Mouse (Mus musculus) large intestine, adult 2 months (tissue): ENCODE measurements around the gene Krtap19-4. TPM values are rescaled to one million over a fixed set of nuclear protein-coding genes. Genes with fewer than 3 reads are reported as not detected.

ENCODE experiments used
- DNase-seq: peaks from one replicate; pipeline ENCODE4 v3.0.0-alpha.2; 2012; ENCODE audit warnings: low read depth, low spot score
- WGBS: fragments of 180-500 bp; shearing (Covaris S2); methylation state at CpG from one replicate; pipeline ENCODE4 v1.1.7; 2018; 5-methylcytosine and 5-hydroxymethylcytosine counted together
- polyA plus RNA-seq: library from polyadenylated mRNA; depleted of rRNA; stranded (reverse); fragments of >200 nt; gene quantifications from 2 replicates; pipeline ENCODE4 v1.2.3, GENCODE M21; 2012; rRNA removed

The Krtap19-4 gene
- polyA plus RNA-seq = not detected in 2 replicates

DNA sequence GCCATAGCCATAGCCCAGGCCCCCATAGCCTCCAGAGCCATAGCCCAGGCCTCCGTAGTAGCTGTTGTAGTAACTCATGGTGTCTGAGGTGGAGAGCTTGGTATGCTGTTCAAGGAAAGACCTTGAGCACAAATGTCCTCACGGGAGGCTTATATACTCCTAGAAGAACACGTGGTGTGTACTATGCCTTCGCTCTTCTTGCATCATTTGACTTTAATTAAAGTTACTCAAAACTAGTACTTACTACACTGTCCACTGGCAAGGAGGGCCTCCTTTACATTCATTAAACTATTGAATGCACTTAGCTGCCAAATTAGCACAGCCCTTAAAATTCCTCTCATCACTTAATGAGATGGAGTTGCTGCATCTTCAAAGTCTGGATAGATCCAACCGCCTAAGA, at the start of gene Krtap19-4:
TSS of gene Krtap19-4 (minus strand) at position 101 of the 400 bp plus-strand sequence.
- 89% methylated on average over 5 of the region's 5 CpGs for WGBS
- DNase-seq = no peak

DNA sequence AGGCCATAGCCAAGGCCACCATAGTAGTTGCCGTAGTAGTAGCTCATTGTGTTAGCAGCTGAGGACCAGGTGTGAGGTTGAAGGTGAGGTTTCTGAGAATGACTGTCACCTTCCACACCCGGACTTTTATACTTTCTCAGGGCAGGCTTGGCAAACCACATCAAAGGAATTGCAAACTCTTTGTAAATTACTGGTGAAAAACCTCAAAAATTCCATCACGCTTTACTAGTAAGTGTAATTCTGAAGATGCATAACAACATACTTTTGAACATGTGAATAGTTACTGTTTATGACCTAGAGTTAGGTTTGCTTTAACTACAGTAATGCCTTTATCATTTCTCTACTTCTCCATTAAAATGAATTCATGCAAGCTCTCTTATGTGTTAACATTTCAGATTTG, 47.3 kb upstream of the Krtap19-4 start, which contains the start of gene Krtap19-9b:
TSS of gene Krtap19-9b (minus strand) at position 101 of the 400 bp plus-strand sequence.
- 65% methylated on average over 3 of the region's 3 CpGs for WGBS
- DNase-seq = no peak

DNA sequence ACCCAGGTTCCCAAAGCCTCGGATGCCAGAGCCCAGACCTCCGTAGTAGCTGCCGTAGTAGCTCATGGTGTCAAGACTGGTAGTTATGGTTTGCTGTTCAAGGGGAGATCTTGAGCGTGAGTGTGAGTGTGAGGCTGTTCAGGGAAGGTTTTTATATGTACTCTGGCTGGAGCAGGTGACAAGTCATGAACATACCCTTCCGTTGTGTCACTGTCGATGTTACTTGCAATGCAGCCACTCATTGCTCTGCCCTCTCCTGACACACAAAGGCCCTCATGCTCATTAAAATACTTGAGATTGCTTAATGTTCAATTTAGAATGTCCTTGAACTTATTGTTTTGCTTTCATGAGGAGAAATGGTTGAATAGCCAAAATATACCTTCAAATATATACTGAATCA, 11.5 kb upstream of the Krtap19-4 start, which contains the start of gene Krtap19-5:
TSS of gene Krtap19-5 (minus strand) at position 101 of the 400 bp plus-strand sequence.
- DNase-seq = no peak
- 88% methylated on average over 6 of the region's 6 CpGs for WGBS

DNA sequence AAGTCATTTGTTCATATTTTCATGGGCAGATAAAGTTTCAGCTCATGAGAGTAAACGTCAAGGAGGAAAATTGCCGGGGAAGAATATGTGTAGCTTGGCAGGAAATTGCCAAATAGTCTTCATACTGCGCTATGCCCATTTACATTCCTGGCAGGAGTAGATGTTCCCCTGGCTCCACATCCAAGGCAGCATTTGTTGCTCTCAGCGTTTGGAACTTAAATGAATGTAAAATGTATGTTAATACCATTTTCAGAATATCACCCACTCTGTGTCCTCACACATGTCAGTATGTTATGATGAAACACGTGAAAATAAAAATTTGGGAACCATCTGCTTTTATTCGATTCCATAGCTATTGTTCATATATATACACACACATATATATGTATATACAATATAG, 2.0 kb upstream of the Krtap19-4 start:
- WGBS = 76% methylated on average over 6 of the region's 6 CpGs
- DNase-seq = no peak

DNA sequence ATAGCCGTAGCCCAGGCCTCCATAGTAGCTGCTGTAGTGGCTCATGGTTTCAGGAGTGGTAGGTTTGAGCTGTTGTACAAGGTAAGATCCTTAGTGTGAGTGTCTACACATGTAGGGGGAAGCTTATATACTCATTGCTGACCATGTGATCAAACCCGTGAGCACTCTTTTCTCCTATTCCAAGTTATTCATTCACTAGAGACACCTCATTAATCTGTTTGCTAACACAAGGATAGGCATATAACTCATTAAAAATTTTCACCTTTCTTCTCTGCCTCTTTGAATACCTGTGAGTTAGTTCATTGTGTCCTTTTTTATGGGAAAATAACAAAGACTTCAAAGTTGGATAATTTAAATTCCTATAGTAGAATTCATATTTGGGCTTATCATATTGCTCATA, 7.0 kb downstream of the Krtap19-4 start, which contains the start of gene Krtap19-3:
TSS of gene Krtap19-3 (minus strand) at position 101 of the 400 bp plus-strand sequence.
- DNase-seq = no peak
- 66% methylated on average over 2 of the region's 2 CpGs for WGBS

DNA sequence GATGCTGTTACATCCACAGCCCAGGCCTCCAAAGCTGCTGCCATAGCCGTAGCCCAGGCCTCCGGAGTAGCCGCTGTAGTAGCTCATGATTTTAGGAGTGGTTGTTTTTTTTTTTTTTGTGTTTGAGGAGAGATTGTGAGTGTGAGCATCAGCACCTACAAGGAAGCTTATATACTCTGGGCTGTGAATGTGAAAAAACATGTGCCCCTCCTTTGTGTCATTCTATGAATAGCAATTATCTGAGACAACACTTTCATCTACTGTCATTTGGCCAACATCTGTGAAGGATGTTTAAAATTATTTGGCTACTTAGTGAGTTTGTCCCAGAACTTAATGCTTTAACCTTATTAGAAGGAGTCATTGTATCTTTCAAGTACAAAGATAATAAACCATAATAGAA, 10.7 kb downstream of the Krtap19-4 start, which contains the start of gene Krtap19-2:
TSS of gene Krtap19-2 (minus strand) at position 101 of the 400 bp plus-strand sequence.
- 91% methylated on average over 3 of the region's 3 CpGs for WGBS
- no peak for DNase-seq

DNA sequence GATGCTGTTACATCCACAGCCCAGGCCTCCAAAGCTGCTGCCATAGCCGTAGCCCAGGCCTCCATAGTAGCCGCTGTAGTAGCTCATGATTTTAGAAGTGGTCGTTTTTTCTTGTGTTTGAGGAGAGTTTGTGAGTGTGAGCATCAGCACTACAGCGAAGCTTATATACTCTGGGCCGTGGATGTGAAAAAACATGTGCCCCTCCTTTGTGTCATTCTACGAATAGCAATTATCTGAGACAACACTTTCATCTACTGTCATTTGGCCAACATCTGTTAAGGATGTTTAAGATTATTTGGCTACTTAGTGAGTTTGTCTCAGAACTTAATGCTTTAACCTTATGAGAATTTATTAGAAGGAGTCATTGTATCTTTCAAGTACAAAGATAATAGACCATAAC, 15.6 kb downstream of the Krtap19-4 start, which contains the start of gene Krtap19-1:
TSS of gene Krtap19-1 (minus strand) at position 101 of the 400 bp plus-strand sequence.
- 88% methylated on average over 6 of the region's 6 CpGs for WGBS
- no peak for DNase-seq

DNA sequence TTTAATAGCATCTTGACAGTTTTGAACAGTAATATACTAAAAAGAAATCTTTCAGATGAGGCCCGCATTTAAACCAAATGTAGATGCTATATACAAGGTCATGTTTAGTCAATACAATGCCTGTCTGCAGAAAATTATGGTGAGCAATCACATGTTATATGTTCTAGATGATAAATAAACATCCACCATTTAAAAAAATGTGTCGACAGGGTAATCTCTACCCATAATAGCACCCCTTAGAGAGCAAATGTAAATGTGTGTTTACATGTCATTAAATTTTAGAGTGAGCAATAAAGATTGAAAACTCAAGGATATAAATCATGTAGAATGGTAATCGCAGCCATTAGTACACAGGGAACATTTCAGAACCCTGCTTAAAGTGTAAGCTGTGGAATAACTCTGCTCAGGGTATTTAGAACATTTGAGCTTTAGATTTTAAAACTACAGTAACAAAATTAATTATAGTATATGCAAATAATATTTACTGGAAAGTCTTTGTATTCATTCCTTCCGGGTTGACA, 19.9 kb downstream of the Krtap19-4 start:
- DNase-seq = no peak
- 45% methylated on average over 4 of the region's 4 CpGs for WGBS

DNA sequence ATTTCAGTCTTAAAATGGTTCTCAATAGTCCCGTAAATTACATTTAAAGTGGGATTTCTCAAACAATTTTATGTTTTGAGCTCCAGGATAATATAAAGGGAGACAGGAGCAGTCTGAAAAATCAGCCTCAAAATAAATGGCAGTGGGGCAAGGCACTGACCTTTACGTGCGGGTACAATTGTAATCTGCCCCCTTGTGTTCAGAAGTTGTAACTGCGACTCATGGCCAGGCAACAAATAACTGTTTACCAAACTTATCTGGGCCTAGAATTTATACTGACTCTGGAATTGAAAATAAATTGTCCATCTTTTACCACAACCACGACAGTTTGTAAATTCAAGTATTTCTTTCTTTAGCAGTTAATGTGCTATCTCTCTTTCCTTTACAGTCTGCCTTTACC, 33.4 kb downstream of the Krtap19-4 start:
- DNase-seq = no peak
- WGBS = 15% methylated on average over 5 of the region's 5 CpGs

DNA sequence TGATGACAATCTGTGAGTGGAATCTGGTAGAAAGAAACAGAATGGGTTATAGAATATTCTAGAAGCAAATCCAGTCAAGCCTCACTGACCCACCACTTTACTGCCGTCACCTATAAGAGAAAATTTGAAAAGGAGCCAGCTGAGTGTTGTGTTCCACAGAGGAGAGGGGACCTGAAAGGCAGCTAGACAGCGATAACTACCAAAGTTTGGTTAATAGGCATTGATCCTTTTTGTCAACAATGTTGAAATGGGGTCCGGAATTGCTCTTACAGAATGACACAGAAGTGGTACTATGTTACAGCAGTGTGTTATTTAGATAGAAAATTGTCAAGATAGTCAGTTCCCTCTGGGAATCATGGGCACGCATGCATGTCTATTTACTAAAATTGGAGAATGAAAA, 36.3 kb downstream of the Krtap19-4 start:
- 83% methylated on average over 4 of the region's 4 CpGs for WGBS
- no peak for DNase-seq

DNA sequence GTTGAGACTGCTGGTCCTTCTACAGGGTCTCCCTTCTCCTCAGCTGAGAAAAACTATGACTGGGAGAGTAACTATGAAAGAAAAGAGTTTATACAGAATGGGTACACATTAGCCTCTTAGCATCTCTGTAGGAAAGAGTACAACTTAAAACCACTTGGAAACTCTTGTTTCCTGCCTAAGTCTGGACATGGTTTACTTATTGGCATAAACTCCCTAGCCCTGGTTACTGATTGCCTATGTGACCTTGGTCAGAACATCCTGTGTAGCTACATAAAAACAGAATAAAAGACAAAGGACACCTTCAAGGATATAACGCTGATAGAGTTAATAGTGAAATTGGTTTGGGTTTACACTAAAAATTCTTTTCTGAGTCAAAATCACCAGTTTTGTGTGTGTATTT, 37.5 kb downstream of the Krtap19-4 start:
- no peak for DNase-seq
- WGBS = 51% methylated on average over 1 of the region's 1 CpGs

Other genes with a start within 250 kb of the Krtap19-4 start
- not detected in 2 replicates for gene Krtap26-1, start 237.3 kb downstream of the Krtap19-4 start, polyA plus RNA-seq
- gene Krtap27-1, start 213.4 kb downstream of the Krtap19-4 start, polyA plus RNA-seq = not detected in 2 replicates
- not detected in 2 replicates for gene 2310061N02Rik, start 177.1 kb downstream of the Krtap19-4 start, polyA plus RNA-seq
- not detected in 2 replicates for gene Krtap13-1, start 156.2 kb downstream of the Krtap19-4 start, polyA plus RNA-seq
- not detected in 2 replicates for gene Krtap13, start 133.5 kb downstream of the Krtap19-4 start, polyA plus RNA-seq
- gene 2310034C09Rik, start 126.2 kb downstream of the Krtap19-4 start, polyA plus RNA-seq = not detected in 2 replicates
- not detected in 2 replicates for gene 2310057N15Rik, start 110.9 kb downstream of the Krtap19-4 start, polyA plus RNA-seq
- not detected in 2 replicates for gene Gm5965, start 107.2 kb downstream of the Krtap19-4 start, polyA plus RNA-seq
- not detected in 2 replicates for gene Gm20741, start 72.9 kb downstream of the Krtap19-4 start, polyA plus RNA-seq
- not detected in 2 replicates for gene Krtap15, start 64.9 kb downstream of the Krtap19-4 start, polyA plus RNA-seq
- not detected in 2 replicates for gene Krtap14, start 58.9 kb downstream of the Krtap19-4 start, polyA plus RNA-seq
- not detected in 2 replicates for gene Krtap19-1, start 15.7 kb downstream of the Krtap19-4 start, polyA plus RNA-seq
- gene Krtap19-2, start 10.8 kb downstream of the Krtap19-4 start, polyA plus RNA-seq = not detected in 2 replicates
- not detected in 2 replicates for gene Krtap19-3, start 7.1 kb downstream of the Krtap19-4 start, polyA plus RNA-seq
- not detected in 2 replicates for gene Krtap19-5, start 11.4 kb upstream of the Krtap19-4 start, polyA plus RNA-seq
- gene Krtap19-9b, start 47.2 kb upstream of the Krtap19-4 start, polyA plus RNA-seq = not detected in 2 replicates
- gene Krtap16-3, start 77.8 kb upstream of the Krtap19-4 start, polyA plus RNA-seq = not detected in 2 replicates
- gene Krtap22-2, start 125.7 kb upstream of the Krtap19-4 start, polyA plus RNA-seq = not detected in 2 replicates
- not detected in 2 replicates for gene Gm10229, start 130.2 kb upstream of the Krtap19-4 start, polyA plus RNA-seq
- gene Krtap6-1, start 146.6 kb upstream of the Krtap19-4 start, polyA plus RNA-seq = not detected in 2 replicates
- not detected in 2 replicates for gene Gm10228, start 156.4 kb upstream of the Krtap19-4 start, polyA plus RNA-seq
- not detected in 2 replicates for gene Krtap6-5, start 162.8 kb upstream of the Krtap19-4 start, polyA plus RNA-seq
- not detected in 2 replicates for gene 1110025L11Rik, start 178.9 kb upstream of the Krtap19-4 start, polyA plus RNA-seq
- gene Krtap6-3, start 198.9 kb upstream of the Krtap19-4 start, polyA plus RNA-seq = not detected in 2 replicates